Mouse (Mus musculus): ENCODE data around the gene Tmem140.

- no peak for TF ChIP-seq CTCF (IDR thresholded peaks at IDR 0.05 in 2 of 3, conservative IDR thresholded peaks at IDR 0.05 in 1 of 3; ENCODE audit: control insufficient read depth in 1 of 3, insufficient read depth in 1 of 3, low read depth in 2 of 3, low read length in 3 of 3, poor library complexity in 1 of 3, severe bottlenecking in 1 of 3)
- TF ChIP-seq MAZ (IDR thresholded peaks at IDR 0.05; ENCODE audit: low read depth, low read length): no peak
- no peak for TF ChIP-seq CHD1 (IDR thresholded peaks at IDR 0.05; ENCODE audit: low read depth, low read length)
Measured at GRCm38 (mm10) chr6:34870724-34871123, 7.8 kb downstream of the Tmem140 start.

All from MEL (cell line).